Mouse (Mus musculus): Measurements from ENCODE around the gene Spag17. TPM values are rescaled to one million over a fixed set of nuclear protein-coding genes. Genes with fewer than 3 reads are reported as not detected.

Spag17 gene
- polyA plus RNA-seq (2014; fragmentation: Nextera tagmentation; extraction: Ambion mirVana), result 0.29 and 0.53 TPM in 2 replicates

- H3K27ac ChIP-seq (replicated peaks; ENCODE audit: low read depth, low read length), result no peak within 1 kb of the TSS
- no peaks in the 10 kb centered on the region for H3K9me3 ChIP-seq (ENCODE audit: control insufficient read depth, low read length)
- no peak within 1 kb of the TSS for H3K9ac ChIP-seq (replicated peaks; ENCODE audit: low read length)
- DNase-seq, result peak; percentile 38
- H3K4me3 ChIP-seq (replicated peaks; ENCODE audit: low read depth, low read length), result no peak within 1 kb of the TSS
- H3K4me2 ChIP-seq (ENCODE audit: low read length), result no peak within 1 kb of the TSS
- no peaks in the 10 kb centered on the region for H3K4me1 ChIP-seq (ENCODE audit: control insufficient read depth, insufficient read depth, low read length)
- no peaks in the 10 kb centered on the region for H3K27me3 ChIP-seq (ENCODE audit: control insufficient read depth, insufficient read depth, low read length)
- no peak for ATAC-seq (ENCODE audit: low FRiP score, low TSS enrichment)
- no peaks in the 10 kb centered on the region for H3K36me3 ChIP-seq (ENCODE audit: control insufficient read depth, insufficient read depth, low read length)
- 47% methylated on average over 16 of the region's 16 CpGs for WGBS
Measured at GRCm38 (mm10) chr3:99885187-99885811, at the start of gene Spag17. Gene Spag17, plus strand, starts transcription at chr3:99885406.

- 78% methylated on average over 2 of the region's 2 CpGs for WGBS
- Histone ChIP-seq H3K27ac (replicated peaks; ENCODE audit: low read depth, low read length) (no peak overlapping the region), H3K4me2 (ENCODE audit: low read length) (no peak overlapping the region), H3K9ac (replicated peaks; ENCODE audit: low read length) (no peak overlapping the region), H3K4me3 (replicated peaks; ENCODE audit: low read depth, low read length) (no peak overlapping the region), H3K36me3 (ENCODE audit: control insufficient read depth, insufficient read depth, low read length) (no peaks in the 10 kb centered on the region), H3K9me3 (ENCODE audit: control insufficient read depth, low read length) (no peaks in the 10 kb centered on the region), H3K4me1 (ENCODE audit: control insufficient read depth, insufficient read depth, low read length) (no peaks in the 10 kb centered on the region), H3K27me3 (ENCODE audit: control insufficient read depth, insufficient read depth, low read length) (no peaks in the 10 kb centered on the region)
- no peak for ATAC-seq (ENCODE audit: low FRiP score, low TSS enrichment)
- DNase-seq, result no peak
Measured at GRCm38 (mm10) chr3:99842333-99842732, 42.9 kb upstream of the Spag17 start.

GRCm38 (mm10) chr3:99842808-99843207 lies 42.4 kb upstream of the Spag17 start:
- H3K4me2 ChIP-seq (ENCODE audit: low read length), result no peak overlapping the region
- no peaks in the 10 kb centered on the region for H3K36me3 ChIP-seq (ENCODE audit: control insufficient read depth, insufficient read depth, low read length)
- H3K9me3 ChIP-seq (ENCODE audit: control insufficient read depth, low read length), result no peaks in the 10 kb centered on the region
- no peak for DNase-seq
- no peaks in the 10 kb centered on the region for H3K4me1 ChIP-seq (ENCODE audit: control insufficient read depth, insufficient read depth, low read length)
- no peak overlapping the region for H3K4me3 ChIP-seq (replicated peaks; ENCODE audit: low read depth, low read length)
- WGBS, result 86% methylated on average over 3 of the region's 3 CpGs
- ATAC-seq (ENCODE audit: low FRiP score, low TSS enrichment), result no peak
- H3K9ac ChIP-seq (replicated peaks; ENCODE audit: low read length), result no peak overlapping the region
- H3K27ac ChIP-seq (replicated peaks; ENCODE audit: low read depth, low read length), result no peak overlapping the region
- no peaks in the 10 kb centered on the region for H3K27me3 ChIP-seq (ENCODE audit: control insufficient read depth, insufficient read depth, low read length)

DNA sequence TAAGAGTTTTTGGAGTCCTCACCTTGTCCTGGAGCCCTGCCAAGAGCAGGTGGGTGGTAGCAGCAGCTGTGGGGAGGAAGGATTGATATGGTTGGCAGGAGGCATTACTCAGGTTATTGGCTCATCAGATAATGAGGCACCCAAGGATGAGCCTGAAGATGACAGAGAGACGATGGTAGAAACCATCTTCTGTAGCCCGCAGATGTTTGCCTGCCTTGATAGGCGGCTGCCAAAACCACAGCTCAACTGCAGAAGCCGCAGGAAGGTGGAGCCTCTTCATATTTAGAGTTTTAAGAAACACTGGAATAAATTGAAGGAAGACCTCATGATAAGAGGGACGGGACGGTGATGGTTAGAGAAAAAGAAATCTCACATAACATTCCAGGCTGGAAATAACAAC lies 42.0 kb upstream of the Spag17 start:
- Histone ChIP-seq H3K36me3 (ENCODE audit: control insufficient read depth, insufficient read depth, low read length) (no peaks in the 10 kb centered on the region), H3K4me2 (ENCODE audit: low read length) (no peak overlapping the region)

DNA sequence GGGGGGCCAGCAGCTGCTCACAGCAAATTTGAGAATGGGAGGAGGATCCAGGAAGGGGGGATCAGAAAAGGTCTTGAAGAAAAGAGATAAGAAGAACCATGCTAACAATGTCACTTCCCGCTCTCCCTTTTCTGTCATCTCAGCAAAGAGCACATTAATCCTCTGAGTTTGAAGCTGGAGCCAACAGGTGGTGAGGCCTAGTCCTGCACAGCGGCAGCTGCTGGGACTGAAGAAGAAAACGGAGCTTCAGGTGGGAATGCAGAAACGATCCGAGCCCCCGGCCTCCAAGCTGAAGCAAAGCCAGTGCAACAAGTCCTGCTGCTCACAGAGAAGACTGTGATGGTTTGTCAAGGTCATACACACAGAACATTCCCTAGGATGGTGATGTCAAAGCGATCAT lies 34.3 kb upstream of the Spag17 start:
- H3K36me3 ChIP-seq (ENCODE audit: control insufficient read depth, insufficient read depth, low read length), result no peaks in the 10 kb centered on the region
- H3K27me3 ChIP-seq (ENCODE audit: control insufficient read depth, insufficient read depth, low read length), result no peaks in the 10 kb centered on the region
- DNase-seq (no peak), ATAC-seq (ENCODE audit: low FRiP score, low TSS enrichment) (no peak)
- WGBS, result 85% methylated on average over 7 of the region's 7 CpGs
- no peaks in the 10 kb centered on the region for H3K9me3 ChIP-seq (ENCODE audit: control insufficient read depth, low read length)
- H3K4me3 ChIP-seq (replicated peaks; ENCODE audit: low read depth, low read length), result no peak overlapping the region
- H3K4me1 ChIP-seq (ENCODE audit: control insufficient read depth, insufficient read depth, low read length), result no peaks in the 10 kb centered on the region
- H3K4me2 ChIP-seq (ENCODE audit: low read length), result no peak overlapping the region
- H3K27ac ChIP-seq (replicated peaks; ENCODE audit: low read depth, low read length), result no peak overlapping the region
- H3K9ac ChIP-seq (replicated peaks; ENCODE audit: low read length), result no peak overlapping the region

More for the DNA sequence above, 42.0 kb upstream of the Spag17 start:
- H3K9me3 ChIP-seq (ENCODE audit: control insufficient read depth, low read length), result no peaks in the 10 kb centered on the region
- DNase-seq (no peak), ATAC-seq (ENCODE audit: low FRiP score, low TSS enrichment) (no peak)
- H3K4me1 ChIP-seq (ENCODE audit: control insufficient read depth, insufficient read depth, low read length), result no peaks in the 10 kb centered on the region
- H3K4me3 ChIP-seq (replicated peaks; ENCODE audit: low read depth, low read length), result no peak overlapping the region
- WGBS, result 92% methylated on average over 6 of the region's 6 CpGs
- no peak overlapping the region for H3K9ac ChIP-seq (replicated peaks; ENCODE audit: low read length)
- no peaks in the 10 kb centered on the region for H3K27me3 ChIP-seq (ENCODE audit: control insufficient read depth, insufficient read depth, low read length)
- H3K27ac ChIP-seq (replicated peaks; ENCODE audit: low read depth, low read length), result no peak overlapping the region

- Histone ChIP-seq H3K27ac (replicated peaks; ENCODE audit: low read depth, low read length) (no peak overlapping the region), H3K36me3 (ENCODE audit: control insufficient read depth, insufficient read depth, low read length) (no peaks in the 10 kb centered on the region), H3K27me3 (ENCODE audit: control insufficient read depth, insufficient read depth, low read length) (no peaks in the 10 kb centered on the region), H3K4me2 (ENCODE audit: low read length) (no peak overlapping the region), H3K4me3 (replicated peaks; ENCODE audit: low read depth, low read length) (no peak overlapping the region), H3K9ac (replicated peaks; ENCODE audit: low read length) (no peak overlapping the region), H3K9me3 (ENCODE audit: control insufficient read depth, low read length) (no peaks in the 10 kb centered on the region), H3K4me1 (ENCODE audit: control insufficient read depth, insufficient read depth, low read length) (no peaks in the 10 kb centered on the region)
- DNase-seq (no peak), ATAC-seq (ENCODE audit: low FRiP score, low TSS enrichment) (no peak)
- WGBS, result 56% methylated on average over 3 of the region's 3 CpGs
Measured at GRCm38 (mm10) chr3:99854595-99854994, 30.6 kb upstream of the Spag17 start.

GRCm38 (mm10) chr3:99858922-99859321 lies 26.3 kb upstream of the Spag17 start:
- no peaks in the 10 kb centered on the region for H3K27me3 ChIP-seq (ENCODE audit: control insufficient read depth, insufficient read depth, low read length)
- no peaks in the 10 kb centered on the region for H3K9me3 ChIP-seq (ENCODE audit: control insufficient read depth, low read length)
- DNase-seq (no peak), ATAC-seq (ENCODE audit: low FRiP score, low TSS enrichment) (no peak)
- no peaks in the 10 kb centered on the region for H3K36me3 ChIP-seq (ENCODE audit: control insufficient read depth, insufficient read depth, low read length)
- H3K4me2 ChIP-seq (ENCODE audit: low read length), result no peak overlapping the region
- H3K9ac ChIP-seq (replicated peaks; ENCODE audit: low read length), result no peak overlapping the region
- no peak overlapping the region for H3K27ac ChIP-seq (replicated peaks; ENCODE audit: low read depth, low read length)
- 83% methylated on average over 3 of the region's 3 CpGs for WGBS
- H3K4me3 ChIP-seq (replicated peaks; ENCODE audit: low read depth, low read length), result no peak overlapping the region
- no peaks in the 10 kb centered on the region for H3K4me1 ChIP-seq (ENCODE audit: control insufficient read depth, insufficient read depth, low read length)

- H3K27me3 ChIP-seq (ENCODE audit: control insufficient read depth, insufficient read depth, low read length), result no peaks in the 10 kb centered on the region
- no peaks in the 10 kb centered on the region for H3K4me1 ChIP-seq (ENCODE audit: control insufficient read depth, insufficient read depth, low read length)
- no peaks in the 10 kb centered on the region for H3K9me3 ChIP-seq (ENCODE audit: control insufficient read depth, low read length)
- WGBS, result 77% methylated on average over 1 of the region's 1 CpGs
- no peak overlapping the region for H3K4me3 ChIP-seq (replicated peaks; ENCODE audit: low read depth, low read length)
- ATAC-seq (ENCODE audit: low FRiP score, low TSS enrichment) (no peak), DNase-seq (no peak)
- no peak overlapping the region for H3K9ac ChIP-seq (replicated peaks; ENCODE audit: low read length)
- no peak overlapping the region for H3K27ac ChIP-seq (replicated peaks; ENCODE audit: low read depth, low read length)
- H3K4me2 ChIP-seq (ENCODE audit: low read length), result no peak overlapping the region
- no peaks in the 10 kb centered on the region for H3K36me3 ChIP-seq (ENCODE audit: control insufficient read depth, insufficient read depth, low read length)
Measured at GRCm38 (mm10) chr3:99864706-99865105, 20.5 kb upstream of the Spag17 start.

- Histone ChIP-seq H3K27me3 (ENCODE audit: control insufficient read depth, insufficient read depth, low read length) (no peaks in the 10 kb centered on the region), H3K9me3 (ENCODE audit: control insufficient read depth, low read length) (no peaks in the 10 kb centered on the region), H3K9ac (replicated peaks; ENCODE audit: low read length) (no peak overlapping the region), H3K36me3 (ENCODE audit: control insufficient read depth, insufficient read depth, low read length) (no peaks in the 10 kb centered on the region), H3K4me2 (ENCODE audit: low read length) (no peak overlapping the region), H3K27ac (replicated peaks; ENCODE audit: low read depth, low read length) (no peak overlapping the region), H3K4me1 (ENCODE audit: control insufficient read depth, insufficient read depth, low read length) (no peaks in the 10 kb centered on the region), H3K4me3 (replicated peaks; ENCODE audit: low read depth, low read length) (no peak overlapping the region)
- ATAC-seq (ENCODE audit: low FRiP score, low TSS enrichment), result no peak
- no peak for DNase-seq
Measured at GRCm38 (mm10) chr3:99875137-99875536, 10.1 kb upstream of the Spag17 start.

Data from midbrain, embryonic 14.5 days (tissue).